Mouse (Mus musculus) C2C12 (cell line): ENCODE data around the gene Pcdh15.

Experiments used
- CEBPB ChIP-seq: IDR thresholded peaks from one replicate; pipeline ENCODE4 v1.6.1; 2011; ENCODE audit warnings: low read depth, mild to moderate bottlenecking, control low read depth, moderate library complexity
- CTCF ChIP-seq: IDR thresholded peaks from one replicate; pipeline ENCODE4 v1.5.1; 2011; ENCODE audit not compliant: control insufficient read depth, insufficient read depth, insufficient read length
- FOSL1 ChIP-seq: IDR thresholded peaks from one replicate; pipeline ENCODE4 v1.8.0; 2011; ENCODE audit warnings: mild to moderate bottlenecking, low read length; ENCODE audit not compliant: poor library complexity, insufficient read depth, severe bottlenecking
- MAX ChIP-seq: IDR thresholded peaks from one replicate; pipeline ENCODE4 v1.6.1; 2011; ENCODE audit warnings: mild to moderate bottlenecking, control low read depth
- MYOD1 ChIP-seq: IDR thresholded peaks from one replicate; pipeline ENCODE4 v1.6.1; 2011; ENCODE audit warnings: low read depth; ENCODE audit not compliant: control insufficient read depth, insufficient read length
- MYOG ChIP-seq: IDR thresholded peaks from one replicate; pipeline ENCODE4 v1.6.1; 2011; ENCODE audit not compliant: control insufficient read depth, insufficient read length; ENCODE audit errors: extremely low read depth
- USF1 ChIP-seq: IDR thresholded peaks from one replicate; pipeline ENCODE4 v1.6.1; 2011; ENCODE audit warnings: low read depth, mild to moderate bottlenecking, control low read depth, moderate library complexity

GRCm38 (mm10) chr10:73862181-73862580, 763.0 kb downstream of the Pcdh15 start:
- TF ChIP-seq CTCF: no peak
- TF ChIP-seq MAX: no peak
- no peak for TF ChIP-seq USF1
- no peak for TF ChIP-seq MYOG
- TF ChIP-seq MYOD1: no peak
- TF ChIP-seq FOSL1: no peak
- no peak for TF ChIP-seq CEBPB
